Mouse (Mus musculus): Measurements from ENCODE around the gene Xrcc6. TPM values are rescaled to one million over a fixed set of nuclear protein-coding genes. Genes with fewer than 3 reads are reported as not detected.
A peak's percentile ranks its signal among the peaks of the same experiment; 100 is the strongest.

Xrcc6 gene
- polyA plus RNA-seq, 1 experiment from 2014 or later, result 43.4 TPM

- 90% methylated on average over 6 of the region's 6 CpGs for WGBS
Observed at GRCm38 (mm10) chr15:82011947-82012346, 24.3 kb downstream of the Xrcc6 start.

GRCm38 (mm10) chr15:82014745-82015391 lies 27.2 kb downstream of the Xrcc6 start:
- peak overlapping the region; percentile 90 for H3K9ac ChIP-seq
- H3K4me1 ChIP-seq (replicated peaks), result peaks cover 35% of the 10 kb centered on the region
- WGBS, result 22% methylated on average over 9 of the region's 9 CpGs
- no peaks in the 10 kb centered on the region for H3K27me3 ChIP-seq
- H3K4me3 ChIP-seq, result peak overlapping the region; percentile 80
- ATAC-seq (ENCODE audit: low FRiP score), result no peak
- peak overlapping the region; percentile 85 for H3K27ac ChIP-seq
- peaks cover 13% of the 10 kb centered on the region for H3K36me3 ChIP-seq
- no peaks in the 10 kb centered on the region for H3K9me3 ChIP-seq
- peak overlapping the region; percentile 88 for H3K4me2 ChIP-seq

More at GRCm38 (mm10) chr15:82011947-82012346, 24.3 kb downstream of the Xrcc6 start:
- Histone ChIP-seq H3K4me2 (no peak overlapping the region), H3K4me3 (no peak overlapping the region), H3K4me1 (replicated peaks) (peaks cover 29% of the 10 kb centered on the region), H3K9ac (no peak overlapping the region), H3K36me3 (peaks cover 3% of the 10 kb centered on the region; the same call in 1 of the 2 replicates), H3K27ac (no peak overlapping the region), H3K9me3 (no peaks in the 10 kb centered on the region), H3K27me3 (no peaks in the 10 kb centered on the region)
- no peak for ATAC-seq (ENCODE audit: low FRiP score)

GRCm38 (mm10) chr15:82015392-82016100 lies 27.9 kb downstream of the Xrcc6 start:
- WGBS, result under 1% methylated on average over 36 of the region's 39 CpGs
- peak overlapping the region; percentile 90 for H3K9ac ChIP-seq
- H3K36me3 ChIP-seq, result peaks cover 16% of the 10 kb centered on the region
- peak overlapping the region; percentile 88 for H3K4me2 ChIP-seq
- peak overlapping the region; percentile 85 for H3K27ac ChIP-seq
- peaks cover 35% of the 10 kb centered on the region for H3K4me1 ChIP-seq (replicated peaks)
- peak overlapping the region; percentile 80 for H3K4me3 ChIP-seq
- no peaks in the 10 kb centered on the region for H3K9me3 ChIP-seq
- peak; percentile 41 for ATAC-seq (ENCODE audit: low FRiP score)
- H3K27me3 ChIP-seq, result no peaks in the 10 kb centered on the region

GRCm38 (mm10) chr15:82016101-82016808 lies 28.6 kb downstream of the Xrcc6 start:
- Histone ChIP-seq H3K9ac (peak overlapping the region; percentile 90), H3K36me3 (peaks cover 18% of the 10 kb centered on the region), H3K9me3 (no peaks in the 10 kb centered on the region), H3K27ac (peak overlapping the region; percentile 85), H3K4me3 (peak overlapping the region; percentile 80), H3K4me2 (peak overlapping the region; percentile 88), H3K27me3 (no peaks in the 10 kb centered on the region), H3K4me1 (replicated peaks) (peaks cover 35% of the 10 kb centered on the region)
- peak; percentile 97 for ATAC-seq (ENCODE audit: low FRiP score)
- WGBS, result under 1% methylated on average over 53 of the region's 53 CpGs

- H3K27ac ChIP-seq, result peak overlapping the region; percentile 81
- peak overlapping the region; percentile 80 for H3K4me3 ChIP-seq
- no peaks in the 10 kb centered on the region for H3K9me3 ChIP-seq
- H3K4me2 ChIP-seq, result peak overlapping the region; percentile 88
- H3K9ac ChIP-seq, result peak overlapping the region; percentile 80
- ATAC-seq (ENCODE audit: low FRiP score), result no peak; the same call in 1 of the 2 replicates
- WGBS, result 27% methylated on average over 6 of the region's 6 CpGs
- no peaks in the 10 kb centered on the region for H3K27me3 ChIP-seq
- H3K4me1 ChIP-seq (replicated peaks), result peaks cover 35% of the 10 kb centered on the region
- peaks cover 23% of the 10 kb centered on the region for H3K36me3 ChIP-seq
Observed at GRCm38 (mm10) chr15:82016830-82017229, 29.2 kb downstream of the Xrcc6 start.

- Histone ChIP-seq H3K4me1 (replicated peaks) (peaks cover 35% of the 10 kb centered on the region), H3K27me3 (no peaks in the 10 kb centered on the region), H3K36me3 (peaks cover 27% of the 10 kb centered on the region), H3K4me2 (0 out of 2 replicates have a peak overlapping the region, but pooled peaks have one; percentile 19), H3K9me3 (no peaks in the 10 kb centered on the region), H3K4me3 (no peak overlapping the region), H3K27ac (no peak overlapping the region), H3K9ac (no peak overlapping the region)
- no peak for ATAC-seq (ENCODE audit: low FRiP score)
- WGBS, result 81% methylated on average over 4 of the region's 4 CpGs
Observed at GRCm38 (mm10) chr15:82017461-82017860, 29.8 kb downstream of the Xrcc6 start.

- no peak overlapping the region for H3K9ac ChIP-seq
- H3K27me3 ChIP-seq, result no peaks in the 10 kb centered on the region
- H3K9me3 ChIP-seq, result no peaks in the 10 kb centered on the region
- H3K27ac ChIP-seq, result no peak overlapping the region
- no peak overlapping the region for H3K4me3 ChIP-seq
- H3K36me3 ChIP-seq, result peaks cover 45% of the 10 kb centered on the region
- peaks cover 22% of the 10 kb centered on the region for H3K4me1 ChIP-seq (replicated peaks)
- no peak overlapping the region for H3K4me2 ChIP-seq
- 92% methylated on average over 3 of the region's 3 CpGs for WGBS
- ATAC-seq (ENCODE audit: low FRiP score), result no peak
Observed at GRCm38 (mm10) chr15:82019288-82019687, 31.7 kb downstream of the Xrcc6 start.

- ATAC-seq (ENCODE audit: low FRiP score), result no peak
- H3K36me3 ChIP-seq, result peaks cover 78% of the 10 kb centered on the region
- no peak overlapping the region for H3K9ac ChIP-seq
- H3K4me3 ChIP-seq, result no peak overlapping the region
- H3K27me3 ChIP-seq, result no peaks in the 10 kb centered on the region
- H3K27ac ChIP-seq, result no peak overlapping the region
- no peak overlapping the region for H3K4me2 ChIP-seq
- H3K4me1 ChIP-seq (replicated peaks), result peaks cover 2% of the 10 kb centered on the region; the same call in 1 of the 2 replicates
- no peaks in the 10 kb centered on the region for H3K9me3 ChIP-seq
- WGBS, result 87% methylated on average over 13 of the region's 13 CpGs
Observed at GRCm38 (mm10) chr15:82022535-82023088, 35.0 kb downstream of the Xrcc6 start.

- no peak for ATAC-seq (ENCODE audit: low FRiP score)
- 95% methylated on average over 6 of the region's 6 CpGs for WGBS
Observed at GRCm38 (mm10) chr15:82023965-82024635, 36.5 kb downstream of the Xrcc6 start.

GRCm38 (mm10) chr15:82027276-82027675 lies 39.6 kb downstream of the Xrcc6 start:
- Histone ChIP-seq H3K9me3 (no peaks in the 10 kb centered on the region), H3K27ac (no peak overlapping the region), H3K36me3 (peaks cover 98% of the 10 kb centered on the region), H3K4me3 (no peak overlapping the region), H3K27me3 (no peaks in the 10 kb centered on the region), H3K4me2 (no peak overlapping the region), H3K4me1 (replicated peaks) (no peaks in the 10 kb centered on the region), H3K9ac (no peak overlapping the region)
- 98% methylated on average over 7 of the region's 7 CpGs for WGBS
- ATAC-seq (ENCODE audit: low FRiP score), result no peak

More at GRCm38 (mm10) chr15:82023965-82024635, 36.5 kb downstream of the Xrcc6 start:
- no peak overlapping the region for H3K4me3 ChIP-seq
- H3K4me1 ChIP-seq (replicated peaks), result no peaks in the 10 kb centered on the region
- no peak overlapping the region for H3K9ac ChIP-seq
- no peak overlapping the region for H3K4me2 ChIP-seq
- no peaks in the 10 kb centered on the region for H3K27me3 ChIP-seq
- H3K27ac ChIP-seq, result no peak overlapping the region
- peaks cover 89% of the 10 kb centered on the region for H3K36me3 ChIP-seq
- no peaks in the 10 kb centered on the region for H3K9me3 ChIP-seq

GRCm38 (mm10) chr15:82027726-82028125 lies 40.1 kb downstream of the Xrcc6 start:
- ATAC-seq (ENCODE audit: low FRiP score), result no peak
- no peaks in the 10 kb centered on the region for H3K27me3 ChIP-seq

More at GRCm38 (mm10) chr15:82027726-82028125, 40.1 kb downstream of the Xrcc6 start:
- H3K36me3 ChIP-seq, result peaks cover 97% of the 10 kb centered on the region
- H3K4me2 ChIP-seq, result no peak overlapping the region
- H3K27ac ChIP-seq, result no peak overlapping the region
- no peaks in the 10 kb centered on the region for H3K9me3 ChIP-seq
- H3K4me1 ChIP-seq (replicated peaks), result no peaks in the 10 kb centered on the region
- WGBS, result 92% methylated on average over 7 of the region's 7 CpGs
- no peak overlapping the region for H3K9ac ChIP-seq
- H3K4me3 ChIP-seq, result no peak overlapping the region

Data from hindbrain, embryonic 13.5 days (tissue).